Mouse (Mus musculus): ENCODE data around the gene Lck.

GRCm38 (mm10) chr4:129568366-129568765, 5.1 kb downstream of the Lck start:
- no peak for TF ChIP-seq CTCF (IDR thresholded peaks at IDR 0.05; ENCODE audit: control insufficient read depth, insufficient read depth, low read length)
- TF ChIP-seq POLR2A (IDR thresholded peaks at IDR 0.05; ENCODE audit: borderline replicate concordance, control insufficient read depth, low read depth, low read length), result no peak
